In genomic region chr19:12473951-12474350, GRCm38 (mm10) we compare ENCODE assay signal across 24 mouse cellular contexts. TPM values are rescaled to one million over a fixed set of nuclear protein-coding genes. Genes with fewer than 3 reads are reported as not detected.
DNase-seq lines count a peak whose midpoint lies in the region; ATAC-seq and TF ChIP-seq lines count a peak whose summit lies in the region.
"Had no signal": no experiment of that assay in that cellular context is flagged by ENCODE, and none has a peak within 500 bp of the region (broad histone marks: within the 10 kb centered on the region; RNA-seq: fewer than 3 reads in every experiment).

No protein-coding gene starts in this region.

- TF ChIP-seq CTCF in Patski (IDR thresholded peaks at IDR 0.05) = no peak

- no peaks in the 10 kb centered on the region for H3K27me3 ChIP-seq in lung, embryonic 16.5 days (ENCODE audit: control insufficient read depth, insufficient read depth, low read depth, low read length)
- H3K27me3 ChIP-seq in Patski = no peaks in the 10 kb centered on the region
- H3K27me3 ChIP-seq: hindbrain, embryonic 12.5 days; intestine, embryonic 15.5 days; limb, embryonic 12.5 days; neural tube, embryonic 13.5 days had no signal

- no peak overlapping the region for H3K4me3 ChIP-seq in lung, embryonic 16.5 days (ENCODE audit: low read length)
- no peak overlapping the region for H3K4me3 ChIP-seq in macrophage (ENCODE audit: inconsistent target)
- H3K4me3 ChIP-seq: hindbrain, embryonic 12.5 days; intestine, embryonic 15.5 days; limb, embryonic 12.5 days; neural tube, embryonic 13.5 days had no signal

- DNase-seq in heart, adult 11 months = peak; percentile 89
- DNase-seq in heart, postnatal 10 days = no peak
- no peak for DNase-seq in lung, adult 18-20 months
- DNase-seq in Patski (ENCODE audit: low read depth, low spot score) = no peak
- no peak for DNase-seq in urinary bladder, adult 2 months (ENCODE audit: low spot score)
- no peak for DNase-seq in liver
- DNase-seq: adrenal gland, adult 2 months; B cell, adult 2 months; cerebellum, adult 11-12 months had no signal

- no peak overlapping the region for H3K4me2 ChIP-seq in lung, embryonic 16.5 days (ENCODE audit: low read depth, low read length)
- H3K4me2 ChIP-seq: hindbrain, embryonic 12.5 days; intestine, embryonic 15.5 days; limb, embryonic 12.5 days; neural tube, embryonic 13.5 days had no signal

- 57% methylated on average over 4 of the region's 4 CpGs for WGBS in lung, embryonic 16.5 days
- WGBS in macrophage (ENCODE audit: missing documents) = 97% methylated on average over 4 of the region's 4 CpGs

- no peak overlapping the region for H3K9ac ChIP-seq in lung, embryonic 16.5 days (ENCODE audit: low read length)
- H3K9ac ChIP-seq: hindbrain, embryonic 12.5 days; intestine, embryonic 15.5 days; limb, embryonic 12.5 days; neural tube, embryonic 13.5 days had no signal

- intact Hi-C loops in heart, postnatal 10 days (cut with DNase I) = no loop called here

- ATAC-seq in lung, embryonic 16.5 days (ENCODE audit: low read depth) = no peak
- peak; percentile 15 for ATAC-seq in Patski
- ATAC-seq: intestine, embryonic 15.5 days had no signal

- CTCF ChIA-PET in Patski (lab: Charles Lee) = interaction anchor here (0.9 to 10.7 kb wide), 5 partner anchors 10 to 26 kb away, joined by 3 to 119 read pairs (median 7); partner anchors contain the start of gene Dtx4

- H3K27ac ChIP-seq in lung, embryonic 16.5 days (ENCODE audit: low read length) = peak overlapping the region; percentile 84
- peak overlapping the region; percentile 55 for H3K27ac ChIP-seq in macrophage
- H3K27ac ChIP-seq: hindbrain, embryonic 12.5 days; intestine, embryonic 15.5 days; limb, embryonic 12.5 days; neural tube, embryonic 13.5 days had no signal

- no peaks in the 10 kb centered on the region for H3K9me3 ChIP-seq in lung, embryonic 16.5 days (ENCODE audit: control insufficient read depth, low read length)
- H3K9me3 ChIP-seq: hindbrain, embryonic 12.5 days; intestine, embryonic 15.5 days; limb, embryonic 12.5 days; neural tube, embryonic 13.5 days had no signal

- H3K4me1 ChIP-seq in lung, embryonic 16.5 days (replicated peaks; ENCODE audit: control insufficient read depth, insufficient read depth, low read length) = peaks cover 47% of the 10 kb centered on the region
- H3K4me1 ChIP-seq: hindbrain, embryonic 12.5 days had no signal

- H3K36me3 ChIP-seq in lung, embryonic 16.5 days (ENCODE audit: control insufficient read depth, insufficient read depth, low read length) = peaks cover 15% of the 10 kb centered on the region
- H3K36me3 ChIP-seq in macrophage (ENCODE audit: inconsistent target) = no peaks in the 10 kb centered on the region
- H3K36me3 ChIP-seq: limb, embryonic 12.5 days had no signal

- H3K79me2 ChIP-seq in macrophage (ENCODE audit: inconsistent target) = peaks cover 42% of the 10 kb centered on the region; the same call in 1 of the 2 replicates

- POLR2A ChIA-PET in Patski (lab: Charles Lee) = interaction anchor here (0.6 to 1.4 kb wide), 5 partner anchors 8 to 394 kb away, joined by 3 to 7 read pairs (median 5); partner anchors contain the start of gene Dtx4

- in situ Hi-C loops in Patski (cut with MboI; ENCODE audit: low pct_unique_long_range_greater_than_20kb) = no loop called here

RNA-seq across cellular contexts. Expression of gene Mpeg1, which starts 13.4 kb away (rescaled TPM):
- total RNA-seq in heart, postnatal 10 days (2021) = 1 to 10 TPM; 4.8 to 5.3 TPM
- polyA plus RNA-seq in lung, embryonic 16.5 days (2015; fragmentation: Nextera tagmentation; extraction: Ambion mirVana) = 0.79 and 0.88 TPM in 2 replicates
- polyA plus RNA-seq in Patski (2021) (0.19 TPM), macrophage (2018) (2,177 to 2,766 TPM (median 2,684 TPM) in 3 replicates)
- total RNA-seq in macrophage (2018; cell fraction: chromatin; rRNA removed) = 100 to 1,000 TPM; 252 to 707 (median 456) TPM
- 1,000 to 10,000 TPM; 1,942 to 3,390 (median 2,625) TPM for total RNA-seq in macrophage (2018; cell fraction: cytosol; rRNA removed)
- 1,000 to 10,000 TPM in 25 of 26 experiments, 100 to 1,000 TPM in 1; 793 to 4,386 (median 3,068) TPM for total RNA-seq in macrophage (2018; cell fraction: nucleus; rRNA removed)
- polyA plus RNA-seq in urinary bladder, adult 2 months (2012; rRNA removed) = 11.6 and 15.2 TPM in 2 replicates

RNA-seq across cellular contexts. Expression of gene Dtx4, which starts 27.3 kb away (rescaled TPM):
- total RNA-seq in heart, postnatal 10 days (2021) = 10 to 100 TPM in 1 of 2 experiments, 1 to 10 TPM in 1; 9.6 to 10.7 TPM
- polyA plus RNA-seq in lung, embryonic 16.5 days (2015; fragmentation: Nextera tagmentation; extraction: Ambion mirVana) = 16.0 and 16.5 TPM in 2 replicates
- polyA plus RNA-seq in Patski (2021) (36.4 TPM), macrophage (2018) (17.5 to 35.6 TPM (median 30.8 TPM) in 3 replicates)
- total RNA-seq in macrophage (2018; cell fraction: chromatin; rRNA removed) = 100 to 1,000 TPM in 4 of 26 experiments, 10 to 100 TPM in 14, 1 to 10 TPM in 8; 7.0 to 144 (median 22.3) TPM
- 10 to 100 TPM; 10.2 to 96.6 (median 29.8) TPM for total RNA-seq in macrophage (2018; cell fraction: cytosol; rRNA removed)
- 100 to 1,000 TPM in 3 of 26 experiments, 10 to 100 TPM in 21, 1 to 10 TPM in 2; 8.5 to 133 (median 28.5) TPM for total RNA-seq in macrophage (2018; cell fraction: nucleus; rRNA removed)
- polyA plus RNA-seq in urinary bladder, adult 2 months (2012; rRNA removed) = 12.6 and 16.8 TPM in 2 replicates

RNA-seq across cellular contexts. Expression of gene Pfpl, which starts 46.2 kb away (rescaled TPM):
- total RNA-seq in heart, postnatal 10 days (2021) = not detected
- polyA plus RNA-seq in lung, embryonic 16.5 days (2015; fragmentation: Nextera tagmentation; extraction: Ambion mirVana) = not detected in 2 replicates
- polyA plus RNA-seq in Patski (2021) (not detected), macrophage (2018) (not detected in 3 replicates)
- total RNA-seq in macrophage (2018; cell fraction: chromatin; rRNA removed) = not detected
- total RNA-seq in macrophage (2018; cell fraction: cytosol; rRNA removed) = not detected
- total RNA-seq in macrophage (2018; cell fraction: nucleus; rRNA removed) = not detected
- not detected in 2 replicates for polyA plus RNA-seq in urinary bladder, adult 2 months (2012; rRNA removed)
- total RNA-seq: adrenal gland, adult 2 months; ES-E14; gastrocnemius, adult 8-10 months; heart, adult 8-10 months; left cerebral cortex, adult 18-20 months had no signal
- polyA plus RNA-seq: adrenal gland, adult 2 months; embryonic facial prominence, embryonic 11.5 days; heart, postnatal 0 days; hindbrain, embryonic 12.5 days; intestine, embryonic 15.5 days; kidney, embryonic 14.5 days; limb, embryonic 12.5 days; liver, embryonic 16.5 days had no signal

RNA-seq across cellular contexts. Expression of gene Olfr1441, which starts 56.7 kb away (rescaled TPM):
- total RNA-seq in heart, postnatal 10 days (2021) = not detected
- not detected in 2 replicates for polyA plus RNA-seq in lung, embryonic 16.5 days (2015; fragmentation: Nextera tagmentation; extraction: Ambion mirVana)
- polyA plus RNA-seq in Patski (2021) (not detected), macrophage (2018) (not detected in 3 replicates)
- total RNA-seq in macrophage (2018; cell fraction: chromatin; rRNA removed) = not detected
- total RNA-seq in macrophage (2018; cell fraction: cytosol; rRNA removed) = not detected
- total RNA-seq in macrophage (2018; cell fraction: nucleus; rRNA removed) = not detected
- polyA plus RNA-seq in urinary bladder, adult 2 months (2012; rRNA removed) = not detected in 2 replicates
- total RNA-seq: adrenal gland, adult 2 months; gastrocnemius, adult 8-10 months; heart, adult 8-10 months; left cerebral cortex, adult 18-20 months had no signal
- polyA plus RNA-seq: adrenal gland, adult 2 months; embryonic facial prominence, embryonic 11.5 days; heart, postnatal 0 days; hindbrain, embryonic 12.5 days; intestine, embryonic 15.5 days; kidney, embryonic 14.5 days; limb, embryonic 12.5 days; liver, embryonic 16.5 days; neural tube, embryonic 13.5 days; testis, adult 2 months had no signal

Comparison
In these comparisons a context has a peak if more than half of its experiments do, and no peak if none do; other contexts are left out.
1. RNA of gene Mpeg1, which starts 13.4 kb away (polyA plus RNA-seq): 2,177 to 2,766 TPM in macrophage; 11.6 to 15.2 TPM in urinary bladder, adult 2 months, 0.79 to 0.88 TPM in lung, embryonic 16.5 days and 0.19 TPM in Patski (single experiment); every median in the first group is over 100 times any median in the second.